Mouse (Mus musculus) hindbrain, embryonic 14.5 days (tissue): ENCODE results near the gene Rtn2. TPM values are rescaled to one million over a fixed set of nuclear protein-coding genes. Genes with fewer than 3 reads are reported as not detected.
A peak's percentile ranks its signal among the peaks of the same experiment; 100 is the strongest.

Source experiments
- ATAC-seq: fragments of 200-750 bp; cut with Nextera tagmentation; 2 replicates; pipeline ENCODE4 v1.8.0; 2017; ENCODE audit warnings: moderate number of reproducible peaks, mild to moderate bottlenecking, moderate TSS enrichment, moderate library complexity; ENCODE audit not compliant: low FRiP score
- DNase-seq: peaks from one replicate; pipeline ENCODE4 v3.0.0-alpha.2; 2015; ENCODE audit warnings: low spot score
- H3K27ac ChIP-seq: fragments of 300-500 bp; sonication (generic); 2 replicates; pipeline ENCODE4 v1.5.1; 2014; ENCODE audit warnings: mild to moderate bottlenecking, moderate library complexity
- H3K27me3 ChIP-seq: fragments of 300-500 bp; sonication (generic); 2 replicates; pipeline ENCODE4 v1.6.1; 2014; ENCODE audit warnings: mild to moderate bottlenecking, low read length, mixed read lengths; ENCODE audit not compliant: control insufficient read depth, insufficient read depth
- H3K36me3 ChIP-seq: fragments of 300-500 bp; sonication (generic); replicated peaks from 2 replicates; pipeline ENCODE4 v1.6.1; 2014; ENCODE audit not compliant: control insufficient read depth, insufficient read depth
- H3K4me1 ChIP-seq: fragments of 300-500 bp; sonication (generic); replicated peaks from 2 replicates; pipeline ENCODE4 v1.6.1; 2014; ENCODE audit warnings: antibody characterized with exemption, low read length, mixed read lengths; ENCODE audit not compliant: control insufficient read depth, insufficient read depth
- H3K4me2 ChIP-seq: fragments of 300-500 bp; sonication (generic); replicated peaks from 2 replicates; pipeline ENCODE4 v1.6.1; 2014; ENCODE audit warnings: mild to moderate bottlenecking, moderate library complexity
- H3K4me3 ChIP-seq: fragments of 300-500 bp; sonication (generic); replicated peaks from 2 replicates; pipeline ENCODE4 v1.5.1; 2014; ENCODE audit warnings: mild to moderate bottlenecking, low read length
- H3K9ac ChIP-seq: fragments of 300-500 bp; sonication (generic); 2 replicates; pipeline ENCODE4 v1.6.1; 2014
- H3K9me3 ChIP-seq: fragments of 300-500 bp; sonication (generic); 2 replicates; pipeline ENCODE4 v1.6.1; 2016; ENCODE audit warnings: low read length; ENCODE audit not compliant: control insufficient read depth
- WGBS: fragments of 180-500 bp; shearing (Covaris S2); extraction: QIAGEN DNeasy Blood & Tissue Kit; methylation state at CpG from one replicate; pipeline ENCODE4 v1.1.7; 2014; 5-methylcytosine and 5-hydroxymethylcytosine counted together
- polyA plus RNA-seq: library from polyadenylated mRNA; unstranded; fragments of >200 nt; fragmentation: Nextera tagmentation; extraction: Ambion mirVana; gene quantifications from 2 replicates; pipeline ENCODE4 v1.2.1, GENCODE M21; 2014

Gene Rtn2
- polyA plus RNA-seq, 1 experiment from 2014 or later = 106 TPM

DNA sequence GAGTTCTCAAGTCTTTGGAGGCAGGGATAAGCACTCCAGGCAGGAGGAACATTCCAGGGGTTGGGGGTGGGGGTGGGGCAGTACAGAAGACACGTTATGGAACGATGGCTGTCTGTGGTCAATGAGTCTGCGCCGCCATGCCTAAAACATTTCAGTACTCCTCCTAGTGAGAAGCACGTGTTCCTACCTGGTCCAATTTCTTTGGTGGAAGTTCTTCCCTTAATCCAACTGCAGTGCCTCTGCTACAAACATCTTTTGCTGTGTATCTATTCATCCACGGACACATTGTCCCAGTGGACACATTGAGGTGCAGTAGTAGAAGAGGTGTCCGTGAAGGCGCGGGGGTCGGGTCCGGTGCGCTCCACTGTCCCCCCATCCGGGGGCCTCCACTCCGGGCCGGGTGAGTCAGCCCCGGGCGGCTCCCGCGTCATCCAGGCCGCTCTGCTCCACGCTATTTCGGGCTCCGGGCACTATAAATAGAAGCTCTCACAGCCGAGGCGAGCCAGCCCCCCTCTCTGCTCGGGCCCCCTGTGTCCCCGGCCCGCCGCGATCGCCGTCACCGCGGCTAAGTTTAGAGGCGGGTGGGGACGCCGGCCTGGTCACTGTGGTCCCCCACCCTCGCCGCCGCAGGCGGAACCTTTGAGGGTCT is 59.5 kb downstream of the Rtn2 start:
- Histone ChIP-seq H3K4me2 (peak overlapping the region; percentile 92), H3K27ac (no peak overlapping the region), H3K27me3 (peaks cover 15% of the 10 kb centered on the region), H3K4me3 (peak overlapping the region; percentile 39), H3K9me3 (no peaks in the 10 kb centered on the region), H3K36me3 (no peaks in the 10 kb centered on the region), H3K4me1 (peaks cover 27% of the 10 kb centered on the region), H3K9ac (peak overlapping the region; percentile 62)
- no peak for DNase-seq
- ATAC-seq = no peak
- WGBS = under 1% methylated on average over 41 of the region's 41 CpGs

DNA sequence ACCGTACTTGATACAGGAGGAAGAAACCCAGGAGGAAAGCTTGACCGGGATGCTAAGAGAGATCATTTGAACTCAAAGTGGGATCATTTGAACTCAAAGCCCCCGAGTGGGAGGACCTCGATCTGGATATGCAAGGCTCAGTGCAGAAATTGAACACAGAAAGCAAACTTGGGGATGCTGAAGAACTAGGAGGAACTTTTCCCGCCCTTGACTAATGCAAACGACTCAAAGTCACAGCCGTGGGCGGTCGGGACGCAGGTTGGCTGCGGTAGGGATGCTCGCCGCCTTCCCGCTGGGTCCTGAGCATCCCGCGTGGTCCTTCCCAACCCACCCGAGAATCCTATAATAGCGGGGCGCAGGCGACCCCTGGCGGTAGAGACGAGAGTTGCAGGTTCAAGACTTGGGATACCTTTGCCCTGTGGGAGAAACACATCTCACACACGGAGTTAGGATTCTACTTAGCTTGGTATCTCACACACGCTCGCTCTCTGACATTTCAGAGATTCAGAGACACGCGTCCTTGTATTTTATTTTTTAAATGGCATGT is 60.1 kb downstream of the Rtn2 start:
- H3K27ac ChIP-seq = no peak overlapping the region
- H3K27me3 ChIP-seq = peaks cover 15% of the 10 kb centered on the region
- peaks cover 27% of the 10 kb centered on the region for H3K4me1 ChIP-seq
- no peak for ATAC-seq
- H3K36me3 ChIP-seq = no peaks in the 10 kb centered on the region
- DNase-seq = peak; percentile 94
- 1% methylated on average over 27 of the region's 27 CpGs for WGBS
- H3K4me2 ChIP-seq = peak overlapping the region; percentile 92
- H3K9me3 ChIP-seq = no peaks in the 10 kb centered on the region
- H3K9ac ChIP-seq = peak overlapping the region; percentile 62; the same call in 1 of the 2 replicates
- peak overlapping the region; percentile 39 for H3K4me3 ChIP-seq

DNA sequence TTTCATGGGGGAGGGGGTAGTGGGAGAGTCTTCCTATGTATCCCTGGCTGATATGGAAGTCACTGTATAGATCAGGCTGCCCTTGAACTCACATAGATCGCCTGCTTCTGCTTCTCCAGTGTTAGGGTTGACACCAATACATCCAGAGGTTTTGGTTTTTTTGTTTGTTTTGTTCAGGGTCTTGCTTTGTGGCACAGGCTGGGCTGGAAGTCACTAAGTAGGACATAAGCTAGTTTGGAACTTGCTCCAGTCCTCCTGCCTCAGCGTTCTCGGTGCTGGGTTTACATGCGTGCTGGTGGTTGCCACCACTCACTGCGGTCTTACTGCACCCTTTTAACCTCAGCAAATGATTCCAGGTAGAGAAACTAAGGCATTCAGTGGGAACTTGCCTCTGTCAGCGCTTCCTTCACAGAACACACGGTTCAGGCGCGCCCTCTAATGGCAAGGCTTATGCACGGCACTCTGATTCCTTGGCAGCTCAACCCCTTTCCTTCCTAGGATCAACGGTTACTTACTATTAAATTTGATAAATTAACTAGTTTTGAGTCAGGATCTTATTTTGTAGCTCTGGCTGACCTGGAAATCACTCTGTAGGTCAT is 60.9 kb downstream of the Rtn2 start:
- WGBS = 1% methylated on average over 11 of the region's 11 CpGs

DNA sequence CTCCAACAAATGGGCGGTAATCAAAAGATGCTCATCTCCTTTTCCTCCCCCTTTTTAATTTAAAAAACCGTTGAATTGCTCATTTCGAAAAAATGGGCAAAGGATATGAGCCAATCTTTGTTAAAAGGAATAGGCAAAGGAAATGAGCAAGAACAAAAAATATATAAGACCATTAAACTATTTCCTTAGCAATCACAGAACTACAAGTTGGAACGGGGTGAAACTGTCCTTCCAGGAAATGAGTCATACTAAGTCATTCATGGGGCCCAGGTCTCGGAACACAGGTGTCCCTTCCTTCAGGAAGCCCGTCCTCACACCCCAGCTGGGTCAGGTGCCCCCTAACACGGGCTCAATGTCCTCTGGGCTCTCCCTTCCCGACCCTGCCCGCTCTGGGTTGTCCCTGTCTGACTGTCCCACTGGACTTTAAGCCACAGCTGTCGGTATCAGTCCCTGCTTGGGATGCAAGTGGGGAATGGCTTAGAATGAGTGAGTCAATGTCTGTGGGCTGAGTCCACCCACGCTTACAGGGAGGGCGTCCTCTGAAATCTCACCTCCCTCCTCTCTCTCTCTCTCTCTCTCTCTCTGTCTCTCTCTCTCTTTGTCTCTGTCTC is 61.9 kb downstream of the Rtn2 start, which contains the start of gene Ercc1:
Gene Ercc1 (plus strand): TSS at position 542 of the 611 bp plus-strand sequence.
- H3K4me3 ChIP-seq = peak within 1 kb of the TSS; percentile 60
- peaks cover 27% of the 10 kb centered on the region for H3K4me1 ChIP-seq
- H3K36me3 ChIP-seq = peaks cover 13% of the 10 kb centered on the region
- ATAC-seq (peak; percentile 0; the same call in 1 of the 2 replicates), DNase-seq (no peak)
- peaks cover 15% of the 10 kb centered on the region for H3K27me3 ChIP-seq
- H3K27ac ChIP-seq = peak within 1 kb of the TSS; percentile 90
- WGBS = 26% methylated on average over 12 of the region's 12 CpGs
- no peaks in the 10 kb centered on the region for H3K9me3 ChIP-seq
- H3K9ac ChIP-seq = peak within 1 kb of the TSS; percentile 72
- H3K4me2 ChIP-seq = peak within 1 kb of the TSS; percentile 92

More for the DNA sequence above, 60.9 kb downstream of the Rtn2 start:
- H3K4me1 ChIP-seq = peaks cover 27% of the 10 kb centered on the region
- peak; percentile 85 for DNase-seq
- H3K4me2 ChIP-seq = peak overlapping the region; percentile 92; the same call in 1 of the 2 replicates
- ATAC-seq = no peak
- peaks cover 15% of the 10 kb centered on the region for H3K27me3 ChIP-seq
- peaks cover 3% of the 10 kb centered on the region; the same call in 1 of the 2 replicates for H3K36me3 ChIP-seq
- H3K27ac ChIP-seq = no peak overlapping the region
- H3K9ac ChIP-seq = no peak overlapping the region
- H3K9me3 ChIP-seq = no peaks in the 10 kb centered on the region
- 0 out of 2 replicates have a peak overlapping the region, but pooled peaks have one; percentile 39 for H3K4me3 ChIP-seq

DNA sequence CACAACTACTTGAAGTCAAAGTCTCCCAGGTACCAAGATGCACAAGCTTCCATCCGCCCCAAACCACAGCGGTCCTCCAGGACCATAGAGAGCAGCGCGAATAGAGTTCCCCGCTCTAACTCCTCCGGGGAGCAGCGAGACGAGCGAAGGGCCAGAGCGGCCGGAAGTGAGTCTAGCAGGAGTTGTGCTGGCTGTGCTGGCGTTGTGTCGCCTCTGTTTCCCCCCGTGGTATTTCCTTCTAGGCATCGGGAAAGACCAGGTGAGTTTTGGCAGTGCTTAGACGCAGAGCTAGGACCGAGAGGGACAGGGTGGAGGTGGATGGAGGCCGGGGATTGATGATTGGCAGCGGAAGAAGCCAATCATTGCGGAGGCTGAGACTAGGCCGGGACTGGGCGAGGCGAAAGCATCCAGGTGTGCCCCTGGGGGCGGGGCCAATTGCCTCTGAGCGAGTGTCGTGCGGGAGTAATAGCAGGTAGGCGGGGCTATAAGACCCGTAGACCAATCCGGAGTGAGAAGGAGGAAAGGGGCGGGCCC is 62.6 kb downstream of the Rtn2 start:
- under 1% methylated on average over 31 of the region's 31 CpGs for WGBS
- Histone ChIP-seq H3K9ac (peak overlapping the region; percentile 72), H3K27ac (peak overlapping the region; percentile 90), H3K4me1 (peaks cover 27% of the 10 kb centered on the region), H3K4me3 (peak overlapping the region; percentile 60), H3K27me3 (peaks cover 15% of the 10 kb centered on the region), H3K4me2 (peak overlapping the region; percentile 92), H3K9me3 (no peaks in the 10 kb centered on the region), H3K36me3 (peaks cover 18% of the 10 kb centered on the region)
- ATAC-seq = peak; percentile 95
- peak; percentile 94 for DNase-seq

Other genes starting within 250 kb of the Rtn2 start
- 0.27 and 0.43 TPM in 2 replicates for gene Rsph6a, start 227.9 kb upstream of the Rtn2 start, polyA plus RNA-seq
- 32.0 and 35.0 TPM in 2 replicates for gene Dmwd, start 206.4 kb upstream of the Rtn2 start, polyA plus RNA-seq
- 8.2 and 8.9 TPM in 2 replicates for gene Dmpk, start 198.8 kb upstream of the Rtn2 start, polyA plus RNA-seq
- 2.3 and 2.5 TPM in 2 replicates for gene Six5, start 188.0 kb upstream of the Rtn2 start, polyA plus RNA-seq
- 6.7 and 7.7 TPM in 2 replicates for gene Gm4969, start 164.3 kb upstream of the Rtn2 start, polyA plus RNA-seq
- 10.9 and 11.9 TPM in 2 replicates for gene Fbxo46, start 162.8 kb upstream of the Rtn2 start, polyA plus RNA-seq
- 19.1 and 20.3 TPM in 2 replicates for gene Qpctl, start 133.3 kb upstream of the Rtn2 start, polyA plus RNA-seq
- gene Snrpd2, start 132.9 kb upstream of the Rtn2 start, polyA plus RNA-seq = 104 and 110 TPM in 2 replicates
- gene Gipr, start 116.5 kb upstream of the Rtn2 start, polyA plus RNA-seq = 0.62 and 1.1 TPM in 2 replicates
- gene Eml2, start 106.2 kb upstream of the Rtn2 start, polyA plus RNA-seq = 3.4 and 3.6 TPM in 2 replicates
- gene Gpr4, start 70.1 kb upstream of the Rtn2 start, polyA plus RNA-seq = 3.1 and 3.2 TPM in 2 replicates
- 34.1 and 36.6 TPM in 2 replicates for gene Opa3, start 54.3 kb upstream of the Rtn2 start, polyA plus RNA-seq
- gene Vasp, start 10.8 kb upstream of the Rtn2 start, polyA plus RNA-seq = 32.7 and 35.3 TPM in 2 replicates
- gene Ppm1n, start 2.6 kb upstream of the Rtn2 start, polyA plus RNA-seq = 0.74 and 1.0 TPM in 2 replicates
- 0.12 TPM in 1 of 2 replicates, not detected in the other for gene Fosb, start 27.4 kb downstream of the Rtn2 start, polyA plus RNA-seq
- 82.6 and 86.1 TPM in 2 replicates for gene Ercc1, start 62.2 kb downstream of the Rtn2 start, polyA plus RNA-seq
- gene Cd3eap, start 76.9 kb downstream of the Rtn2 start, polyA plus RNA-seq = 17.0 TPM in 2 replicates
- 2.4 and 2.6 TPM in 2 replicates for gene Ppp1r13l, start 77.1 kb downstream of the Rtn2 start, polyA plus RNA-seq
- gene Ercc2, start 99.4 kb downstream of the Rtn2 start, polyA plus RNA-seq = 15.6 and 16.5 TPM in 2 replicates
- 0.78 and 1.1 TPM in 2 replicates for gene Klc3, start 121.5 kb downstream of the Rtn2 start, polyA plus RNA-seq
- not detected in 2 replicates for gene Ckm, start 122.2 kb downstream of the Rtn2 start, polyA plus RNA-seq
- 19.2 and 20.4 TPM in 2 replicates for gene Mark4, start 176.2 kb downstream of the Rtn2 start, polyA plus RNA-seq
- 0.79 and 0.87 TPM in 2 replicates for gene Exoc3l2, start 180.7 kb downstream of the Rtn2 start, polyA plus RNA-seq
- gene Bloc1s3, start 225.7 kb downstream of the Rtn2 start, polyA plus RNA-seq = 2.6 and 3.6 TPM in 2 replicates
- gene Trappc6a, start 225.8 kb downstream of the Rtn2 start, polyA plus RNA-seq = 34.2 and 38.8 TPM in 2 replicates
- 0.98 and 1.1 TPM in 2 replicates for gene Nkpd1, start 235.2 kb downstream of the Rtn2 start, polyA plus RNA-seq